ENCODE assay signal across 1 mouse cellular context in the genomic region with DNA sequence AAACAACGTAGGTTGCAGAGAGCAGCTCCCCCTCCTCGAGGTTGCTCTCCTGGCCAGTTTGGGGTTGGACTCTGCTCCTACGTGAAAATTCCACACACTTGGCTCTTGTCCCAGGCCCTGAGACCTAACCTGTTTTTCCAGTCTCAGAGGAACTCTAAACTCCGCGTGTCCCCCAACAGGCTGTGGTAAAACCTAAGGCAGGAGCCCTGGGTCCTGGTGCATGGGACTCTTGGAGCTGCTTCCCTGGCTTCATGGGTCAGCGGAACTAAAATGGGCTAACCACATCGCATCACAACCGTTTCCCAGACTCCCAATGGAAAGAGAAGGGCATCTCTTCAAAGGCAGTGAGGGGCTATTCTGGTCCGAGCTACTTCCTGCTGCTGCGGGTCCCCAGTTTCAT.
TF ChIP-seq lines count a peak whose summit lies in the region.

No protein-coding gene starts in this region.

TF ChIP-seq in CH12.LX, 34 proteins besides CTCF, POLR2A, EP300 and RAD21 (continued from another document):
- TF ChIP-seq JUND (conservative IDR thresholded peaks at IDR 0.05; ENCODE audit: low read depth, low read length) (no peak), MEF2A (IDR thresholded peaks at IDR 0.05; ENCODE audit: borderline replicate concordance, low read depth, low read length) (no peak), NELFE (IDR thresholded peaks at IDR 0.05; ENCODE audit: low read depth, low read length) (no peak)
